Mouse (Mus musculus) layer of hippocampus, postnatal 10 days (tissue): ENCODE results near the gene Gm49601. TPM values are rescaled to one million over a fixed set of nuclear protein-coding genes. Genes with fewer than 3 reads are reported as not detected.

Source experiments
- DNase-seq, 2 experiments: peaks; one replicate each; pipeline ENCODE4 v3.0.0; 2021; ENCODE audit warnings: low spot score in 2 of 2
- total RNA-seq, 2 experiments: library from RNA; stranded (reverse); gene quantifications; 2 replicates each; pipeline ENCODE4 v1.2.3; 2021

Gene Gm49601
- total RNA-seq, 2 experiments from 2014 or later = 84.8 to 98.2 TPM

GRCm38 (mm10) chr16:18611752-18612151, 14.5 kb downstream of the Gm49601 start:
- DNase-seq = no peak

- no peak for DNase-seq
Measured at GRCm38 (mm10) chr16:18609099-18609498, 17.1 kb downstream of the Gm49601 start.

GRCm38 (mm10) chr16:18608226-18608625, 18.0 kb downstream of the Gm49601 start:
- peak in 1 of 2 experiments; percentile 40 for DNase-seq

- DNase-seq = no peak
Measured at GRCm38 (mm10) chr16:18605705-18606104, 20.5 kb downstream of the Gm49601 start.

- no peak for DNase-seq
Measured at GRCm38 (mm10) chr16:18604267-18604701, 21.9 kb downstream of the Gm49601 start.

GRCm38 (mm10) chr16:18601447-18601846, 24.8 kb downstream of the Gm49601 start:
- DNase-seq = no peak

GRCm38 (mm10) chr16:18598006-18598405, 28.2 kb downstream of the Gm49601 start:
- no peak for DNase-seq

GRCm38 (mm10) chr16:18596255-18596654, 30.0 kb downstream of the Gm49601 start:
- no peak for DNase-seq

GRCm38 (mm10) chr16:18593930-18594329, 32.3 kb downstream of the Gm49601 start:
- DNase-seq = no peak

- no peak for DNase-seq
Measured at GRCm38 (mm10) chr16:18591047-18592018, 34.9 kb downstream of the Gm49601 start.

GRCm38 (mm10) chr16:18589804-18590790, 36.1 kb downstream of the Gm49601 start, which contains the start of gene Tbx1:
Gene Tbx1, minus strand, starts transcription at chr16:18590671.
- no peak for DNase-seq

- no peak for DNase-seq
Measured at GRCm38 (mm10) chr16:18589080-18589621, 37.1 kb downstream of the Gm49601 start.

GRCm38 (mm10) chr16:18588738-18589055, 37.5 kb downstream of the Gm49601 start:
- DNase-seq = no peak

- no peak for DNase-seq
Measured at GRCm38 (mm10) chr16:18587847-18588737, 38.1 kb downstream of the Gm49601 start.

GRCm38 (mm10) chr16:18586906-18587546, 39.2 kb downstream of the Gm49601 start:
- DNase-seq = no peak

- no peak for DNase-seq
Measured at GRCm38 (mm10) chr16:18586076-18586905, 39.9 kb downstream of the Gm49601 start.

- no peak for DNase-seq
Measured at GRCm38 (mm10) chr16:18585676-18586075, 40.6 kb downstream of the Gm49601 start.

GRCm38 (mm10) chr16:18584901-18585510, 41.2 kb downstream of the Gm49601 start:
- DNase-seq = no peak
